Mouse (Mus musculus) embryonic facial prominence, embryonic 12.5 days (tissue): ENCODE measurements around the gene Gm7879. TPM values are rescaled to one million over a fixed set of nuclear protein-coding genes. Genes with fewer than 3 reads are reported as not detected.

Experiments
- ATAC-seq: fragments of 200-750 bp; cut with Nextera tagmentation; 2 replicates; pipeline ENCODE4 v1.8.0; 2017; ENCODE audit not compliant: insufficient number of reproducible peaks, insufficient read depth, low FRiP score, low TSS enrichment
- H3K27ac ChIP-seq: fragments of 300-500 bp; sonication (generic); 2 replicates; pipeline ENCODE4 v1.5.1; 2016; ENCODE audit warnings: mild to moderate bottlenecking
- H3K27me3 ChIP-seq: fragments of 300-500 bp; sonication (generic); 2 replicates; pipeline ENCODE4 v1.6.1; 2016; ENCODE audit warnings: mild to moderate bottlenecking, moderate library complexity
- H3K36me3 ChIP-seq: fragments of 300-500 bp; sonication (generic); 2 replicates; pipeline ENCODE4 v1.6.1; 2016; ENCODE audit warnings: mild to moderate bottlenecking
- H3K4me1 ChIP-seq: fragments of 300-500 bp; sonication (generic); 2 replicates; pipeline ENCODE4 v1.6.1; 2016
- H3K4me2 ChIP-seq: fragments of 300-500 bp; sonication (generic); replicated peaks from 2 replicates; pipeline ENCODE4 v1.6.1; 2016; ENCODE audit warnings: mild to moderate bottlenecking, moderate library complexity
- H3K4me3 ChIP-seq: fragments of 300-500 bp; sonication (generic); 2 replicates; pipeline ENCODE4 v1.5.1; 2016; ENCODE audit warnings: mild to moderate bottlenecking
- H3K9ac ChIP-seq: fragments of 300-500 bp; sonication (generic); 2 replicates; pipeline ENCODE4 v1.6.1; 2016; ENCODE audit warnings: mild to moderate bottlenecking, moderate library complexity
- H3K9me3 ChIP-seq: fragments of 300-500 bp; sonication (generic); 2 replicates; pipeline ENCODE4 v1.6.1; 2016; ENCODE audit warnings: mild to moderate bottlenecking, moderate library complexity
- WGBS: fragments of 180-500 bp; shearing (Covaris S2); methylation state at CpG from one replicate; pipeline ENCODE4 v1.1.7; 2016; 5-methylcytosine and 5-hydroxymethylcytosine counted together
- polyA plus RNA-seq: library from polyadenylated mRNA; unstranded; fragments of >200 nt; fragmentation: Nextera tagmentation; extraction: Ambion mirVana; gene quantifications from 2 replicates; pipeline ENCODE4 v1.2.1, GENCODE M21; 2016

Gm7879 gene
- polyA plus RNA-seq, 1 experiment from 2014 or later: 0.33 TPM

DNA sequence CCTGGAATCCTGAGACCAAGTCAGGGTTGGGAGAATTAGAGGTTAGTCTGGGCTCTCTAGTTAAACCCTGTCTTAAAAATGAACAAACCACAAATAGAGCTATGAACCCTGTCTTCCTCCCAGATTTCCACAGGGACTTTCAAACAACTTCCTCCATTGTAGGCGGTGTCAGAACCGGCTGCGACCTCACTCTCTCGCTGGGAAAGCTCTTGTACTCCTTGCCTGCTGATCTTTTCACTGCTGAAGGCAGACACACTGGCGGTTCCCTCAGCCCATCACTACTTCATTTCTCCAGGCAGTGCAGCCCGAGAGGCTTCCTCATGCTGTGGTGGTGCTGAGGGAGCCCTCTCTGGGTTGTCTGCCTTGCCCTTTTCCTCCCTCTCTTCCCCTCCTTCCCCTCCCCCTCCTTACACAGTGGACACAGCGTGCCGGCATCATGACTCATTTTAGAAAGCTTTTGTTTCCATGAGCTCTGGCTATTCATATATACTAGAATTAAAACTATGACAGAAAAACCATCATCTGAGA lies 35.9 kb downstream of the Gm7879 start:
- Histone ChIP-seq H3K4me3 (no peak overlapping the region), H3K4me2 (peak overlapping the region; percentile 67), H3K9me3 (no peaks in the 10 kb centered on the region), H3K36me3 (no peaks in the 10 kb centered on the region), H3K27me3 (no peaks in the 10 kb centered on the region), H3K9ac (no peak overlapping the region; the same call in 1 of the 2 replicates), H3K27ac (no peak overlapping the region), H3K4me1 (peaks cover 20% of the 10 kb centered on the region; the same call in 1 of the 2 replicates)
- no peak for ATAC-seq
- WGBS: 2% methylated on average over 8 of the region's 8 CpGs

DNA sequence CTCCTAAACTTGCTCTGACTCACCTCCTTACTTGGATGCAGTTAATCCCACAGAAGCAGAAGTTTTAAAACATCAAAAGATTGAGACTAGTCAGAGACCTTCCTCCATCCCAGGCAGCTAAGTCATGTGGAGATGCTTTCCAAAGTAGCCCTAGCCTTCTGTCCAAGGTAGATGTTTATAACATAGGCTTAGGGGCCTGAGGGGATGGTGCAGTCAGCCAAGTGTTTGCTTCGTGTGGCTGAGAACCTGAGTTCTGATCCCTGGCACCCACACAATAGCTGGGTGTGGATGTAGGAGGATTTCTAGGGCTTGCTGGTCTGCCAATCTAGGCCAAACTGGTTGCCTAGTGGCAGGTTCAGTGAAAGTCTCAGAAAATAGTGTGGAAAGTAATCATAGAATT lies 40.3 kb downstream of the Gm7879 start:
- no peak overlapping the region for H3K4me2 ChIP-seq
- no peaks in the 10 kb centered on the region for H3K9me3 ChIP-seq
- no peak overlapping the region for H3K9ac ChIP-seq
- no peak for ATAC-seq
- WGBS: 71% methylated on average over 1 of the region's 1 CpGs
- H3K4me1 ChIP-seq: peaks cover 10% of the 10 kb centered on the region; the same call in 1 of the 2 replicates
- no peak overlapping the region for H3K27ac ChIP-seq
- no peaks in the 10 kb centered on the region for H3K36me3 ChIP-seq
- H3K4me3 ChIP-seq: no peak overlapping the region
- no peaks in the 10 kb centered on the region for H3K27me3 ChIP-seq

DNA sequence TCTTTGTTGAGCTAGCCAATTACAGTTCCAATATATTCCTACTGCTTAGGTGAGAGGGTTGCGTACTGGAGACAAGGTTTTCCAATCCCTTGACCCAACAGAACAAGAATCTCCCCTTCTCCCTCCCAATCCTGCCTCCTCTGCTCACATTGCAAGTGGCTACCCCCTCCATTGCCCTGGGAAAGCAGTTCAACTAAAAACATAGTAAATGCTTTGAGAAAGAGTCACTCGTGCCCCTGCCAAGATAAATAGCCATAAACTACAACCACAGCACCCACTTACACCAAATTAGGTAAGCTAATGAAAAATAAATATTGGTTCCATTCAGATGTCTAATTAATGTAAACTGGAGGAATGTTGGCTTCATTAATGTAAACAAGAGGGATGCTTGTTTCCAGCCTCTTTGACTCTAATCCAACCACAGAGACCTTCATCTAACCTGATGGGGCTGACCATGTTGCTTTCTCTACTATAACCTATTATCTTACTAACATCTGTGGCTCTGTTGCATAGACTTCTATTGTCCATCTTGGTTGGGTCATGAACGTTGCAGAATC lies 47.0 kb downstream of the Gm7879 start:
- ATAC-seq: no peak

DNA sequence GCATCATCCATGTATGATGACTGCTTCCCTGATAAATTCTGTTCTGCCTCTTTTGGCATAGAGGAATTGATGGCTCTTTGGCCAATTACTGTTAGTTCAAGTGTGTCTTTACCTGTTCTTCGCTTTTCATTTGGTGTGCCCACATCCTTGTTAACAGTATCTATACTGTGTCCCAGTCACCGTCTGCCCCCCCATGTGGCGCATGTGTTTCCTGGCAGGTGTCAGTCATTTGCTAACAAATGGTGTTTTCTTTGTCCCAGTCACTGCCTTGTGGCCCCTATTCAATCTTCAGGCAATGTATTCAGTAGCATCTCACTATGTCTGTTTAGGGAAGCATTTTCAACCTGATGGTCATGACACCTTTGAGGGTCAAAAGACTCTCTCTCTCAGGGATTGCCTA lies 48.1 kb downstream of the Gm7879 start:
- Histone ChIP-seq H3K4me1 (no peaks in the 10 kb centered on the region), H3K9me3 (no peaks in the 10 kb centered on the region), H3K27ac (no peak overlapping the region), H3K36me3 (no peaks in the 10 kb centered on the region), H3K4me2 (no peak overlapping the region), H3K27me3 (no peaks in the 10 kb centered on the region), H3K4me3 (no peak overlapping the region), H3K9ac (no peak overlapping the region)
- WGBS: 89% methylated on average over 3 of the region's 3 CpGs
- ATAC-seq: no peak

More for the DNA sequence above, 47.0 kb downstream of the Gm7879 start:
- no peak overlapping the region for H3K4me2 ChIP-seq
- H3K36me3 ChIP-seq: no peaks in the 10 kb centered on the region
- no peak overlapping the region for H3K4me3 ChIP-seq
- no peaks in the 10 kb centered on the region for H3K4me1 ChIP-seq
- no peaks in the 10 kb centered on the region for H3K27me3 ChIP-seq
- no peaks in the 10 kb centered on the region for H3K9me3 ChIP-seq
- no peak overlapping the region for H3K27ac ChIP-seq
- no peak overlapping the region for H3K9ac ChIP-seq
- WGBS: 71% methylated on average over 3 of the region's 3 CpGs

Other genes starting within 250 kb of the Gm7879 start
- 0.36 TPM in 1 of 2 replicates, not detected in the other for gene Bst1, start 94.3 kb upstream of the Gm7879 start, polyA plus RNA-seq
- gene Fbxl5, start 91.5 kb upstream of the Gm7879 start, polyA plus RNA-seq: 57.9 and 62.7 TPM in 2 replicates
- 9.1 and 9.5 TPM in 2 replicates for gene Cd38, start 44.6 kb upstream of the Gm7879 start, polyA plus RNA-seq
- 2.3 and 2.4 TPM in 2 replicates for gene Fgfbp1, start 68.6 kb downstream of the Gm7879 start, polyA plus RNA-seq
- 65.5 and 71.1 TPM in 2 replicates for gene Prom1, start 188.9 kb downstream of the Gm7879 start, polyA plus RNA-seq